Mouse (Mus musculus): ENCODE results near the gene Mmab. TPM values are rescaled to one million over a fixed set of nuclear protein-coding genes. Genes with fewer than 3 reads are reported as not detected.

Mmab gene
- total RNA-seq, 4 experiments from 2014 or later: 18.3 to 21.1 (median 19.5) TPM

Small RNA genes within 50 kb of the gene (microRNA-seq; reads per million reads assigned to microRNA genes)
- gene Mir7027: not detected

Other genes with a start within 250 kb of the Mmab start
- gene Foxn4, start 170.3 kb downstream of the Mmab start, total RNA-seq (2022): not detected
- not detected for gene Myo1h, start 154.9 kb downstream of the Mmab start, total RNA-seq (2022)
- gene Kctd10, start 63.6 kb downstream of the Mmab start, total RNA-seq (2022): 10 to 100 TPM; 10.2 to 16.6 (median 14.2) TPM
- gene Ube3b, start 63.5 kb downstream of the Mmab start, total RNA-seq (2022): 100 to 1,000 TPM; 129 to 147 (median 134) TPM
- gene Mvk, start 209 bp upstream of the Mmab start, total RNA-seq (2022): 10 to 100 TPM in 3 of 4 experiments, 1 to 10 TPM in 1; 9.9 to 11.0 (median 10.4) TPM
- gene Fam222a, start 124.0 kb upstream of the Mmab start, total RNA-seq (2022): under 1 TPM; 0.07 to 0.34 (median 0.30) TPM
- 1 to 10 TPM; 1.3 to 1.7 (median 1.3) TPM for gene Trpv4, start 214.4 kb upstream of the Mmab start, total RNA-seq (2022)
- gene Gltp, start 246.9 kb upstream of the Mmab start, total RNA-seq (2022): 1 to 10 TPM; 4.9 to 8.5 (median 6.7) TPM